Mouse (Mus musculus): ENCODE measurements around the gene Aak1. TPM values are rescaled to one million over a fixed set of nuclear protein-coding genes. Genes with fewer than 3 reads are reported as not detected.
"Not testable (repeated sequence)": the region's sequence is repeated elsewhere in the genome, so short reads cannot be mapped to it uniquely, and the experiment has no call there.

The Aak1 gene
- polyA plus RNA-seq, 1 experiment from 2014 or later = 43.9 TPM

DNA sequence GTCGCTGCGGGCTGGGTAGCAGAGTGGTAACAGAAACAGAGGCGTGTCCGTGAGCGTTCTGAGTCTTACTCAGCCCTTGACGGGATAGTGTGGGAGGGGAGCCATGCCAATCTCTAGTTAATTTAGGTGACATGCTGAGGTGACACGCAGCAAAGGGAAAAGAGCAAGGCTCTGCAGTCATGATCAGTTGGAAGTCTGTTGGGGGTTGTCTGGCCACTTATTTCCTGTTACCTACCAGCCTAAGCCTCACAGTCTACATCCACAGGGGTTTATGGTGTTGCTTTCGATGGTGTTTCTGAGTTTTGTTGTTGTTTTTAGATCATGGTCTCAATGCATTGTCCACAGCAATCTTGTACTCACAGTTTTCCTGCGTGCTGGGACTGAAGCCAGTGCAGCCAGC, 21.0 kb downstream of the Aak1 start:
- ATAC-seq (ENCODE audit: low FRiP score, low TSS enrichment) (no peak), DNase-seq (no peak)
- Histone ChIP-seq H3K36me3 (ENCODE audit: control insufficient read depth, insufficient read depth, low read length) (no peaks in the 10 kb centered on the region), H3K4me3 (replicated peaks; ENCODE audit: low read depth, low read length) (no peak overlapping the region), H3K4me2 (ENCODE audit: low read length) (no peak overlapping the region), H3K9ac (replicated peaks; ENCODE audit: low read length) (no peak overlapping the region), H3K9me3 (ENCODE audit: control insufficient read depth, low read length) (no peaks in the 10 kb centered on the region), H3K4me1 (ENCODE audit: control insufficient read depth, insufficient read depth, low read length) (no peaks in the 10 kb centered on the region), H3K27me3 (ENCODE audit: control insufficient read depth, insufficient read depth, low read length) (no peaks in the 10 kb centered on the region), H3K27ac (replicated peaks; ENCODE audit: low read depth, low read length) (no peak overlapping the region)
- 88% methylated on average over 9 of the region's 9 CpGs for WGBS

DNA sequence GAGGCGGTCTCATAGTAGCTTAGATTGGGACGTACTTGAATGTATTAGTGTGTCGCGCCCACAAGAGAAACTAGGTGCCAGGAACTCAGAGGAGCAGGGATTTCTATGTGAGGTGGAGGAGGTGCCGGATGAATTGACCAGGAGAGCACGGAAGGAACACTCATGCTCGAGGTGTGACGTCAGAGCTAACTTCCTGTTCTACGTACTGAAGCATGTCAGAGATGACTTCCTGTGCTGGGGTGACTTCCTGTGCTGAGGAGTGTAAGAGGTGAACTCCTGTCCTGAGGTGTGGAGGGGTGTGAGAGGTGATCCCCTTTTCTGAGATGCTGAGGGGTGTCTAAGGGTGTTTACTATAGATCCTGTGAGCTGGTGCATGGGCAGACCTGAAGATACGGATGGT, 22.5 kb downstream of the Aak1 start:
- no peak for DNase-seq
- H3K4me2 ChIP-seq (ENCODE audit: low read length) = no peak overlapping the region
- no peaks in the 10 kb centered on the region for H3K4me1 ChIP-seq (ENCODE audit: control insufficient read depth, insufficient read depth, low read length)
- no peak overlapping the region for H3K9ac ChIP-seq (replicated peaks; ENCODE audit: low read length)
- H3K4me3 ChIP-seq (replicated peaks; ENCODE audit: low read depth, low read length) = no peak overlapping the region
- no peaks in the 10 kb centered on the region for H3K27me3 ChIP-seq (ENCODE audit: control insufficient read depth, insufficient read depth, low read length)
- H3K27ac ChIP-seq (replicated peaks; ENCODE audit: low read depth, low read length) = no peak overlapping the region
- ATAC-seq (ENCODE audit: low FRiP score, low TSS enrichment) = no peak
- no peaks in the 10 kb centered on the region for H3K36me3 ChIP-seq (ENCODE audit: control insufficient read depth, insufficient read depth, low read length)
- H3K9me3 ChIP-seq (ENCODE audit: control insufficient read depth, low read length) = no peaks in the 10 kb centered on the region
- 96% methylated on average over 10 of the region's 10 CpGs for WGBS

DNA sequence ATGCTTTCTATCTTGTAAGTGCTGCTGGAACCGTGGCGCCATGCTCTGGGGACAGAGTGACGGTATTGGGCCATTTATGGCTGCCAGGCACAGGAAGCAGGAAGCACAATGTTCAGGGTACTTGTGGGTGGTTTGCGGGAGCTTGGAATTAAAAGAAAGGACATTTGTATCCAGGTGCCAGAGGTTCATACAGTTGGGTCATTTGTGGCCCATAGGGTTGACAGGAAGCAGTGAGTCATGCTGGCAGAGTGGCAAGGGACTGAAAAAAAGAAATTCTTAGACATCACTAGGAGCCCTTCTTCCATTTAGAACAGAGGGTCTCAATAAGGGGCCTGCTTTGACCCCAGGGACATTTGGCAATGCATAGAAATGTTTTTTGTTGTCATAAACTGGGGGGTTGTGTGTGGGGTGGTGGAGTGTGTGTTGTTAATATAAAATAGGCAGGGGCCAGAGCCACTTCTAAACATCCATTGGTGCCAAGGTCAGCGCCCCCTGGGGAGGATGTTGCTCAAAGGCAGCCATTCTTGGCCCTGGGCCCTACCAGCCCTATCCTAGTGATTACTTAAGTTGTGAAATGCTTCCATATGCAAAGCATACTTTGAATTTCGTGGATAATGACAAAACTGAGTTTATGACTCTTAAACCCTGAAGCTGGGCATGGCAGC, 25.5 kb downstream of the Aak1 start:
- no peak overlapping the region for H3K9ac ChIP-seq (replicated peaks; ENCODE audit: low read length)
- no peaks in the 10 kb centered on the region for H3K9me3 ChIP-seq (ENCODE audit: control insufficient read depth, low read length)
- no peaks in the 10 kb centered on the region for H3K36me3 ChIP-seq (ENCODE audit: control insufficient read depth, insufficient read depth, low read length)
- no peak overlapping the region for H3K27ac ChIP-seq (replicated peaks; ENCODE audit: low read depth, low read length)
- 93% methylated on average over 6 of the region's 6 CpGs for WGBS
- DNase-seq = peak; percentile 7
- H3K27me3 ChIP-seq (ENCODE audit: control insufficient read depth, insufficient read depth, low read length) = no peaks in the 10 kb centered on the region
- H3K4me1 ChIP-seq (ENCODE audit: control insufficient read depth, insufficient read depth, low read length) = no peaks in the 10 kb centered on the region
- no peak overlapping the region for H3K4me2 ChIP-seq (ENCODE audit: low read length)
- no peak overlapping the region for H3K4me3 ChIP-seq (replicated peaks; ENCODE audit: low read depth, low read length)
- ATAC-seq (ENCODE audit: low FRiP score, low TSS enrichment) = no peak

DNA sequence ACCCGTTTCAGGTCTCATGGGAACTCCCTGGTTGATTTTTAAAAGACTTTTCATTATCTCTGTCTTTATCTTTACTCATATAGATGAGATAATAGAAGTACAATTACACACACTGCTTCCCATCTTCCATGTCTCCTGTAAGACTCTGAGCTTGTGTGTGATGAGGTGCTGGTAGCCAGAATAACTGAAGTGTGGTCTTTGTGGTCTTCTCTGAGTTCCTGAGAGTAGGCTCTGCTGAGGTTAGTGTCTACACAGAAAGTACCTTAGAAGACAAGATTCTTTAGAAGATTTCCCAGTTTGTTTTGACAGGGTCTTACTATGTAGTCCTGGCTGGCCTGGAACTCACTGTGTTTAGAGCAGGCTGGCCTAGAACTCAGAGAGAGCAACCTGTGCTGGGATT, 27.1 kb downstream of the Aak1 start:
- no peak for ATAC-seq (ENCODE audit: low FRiP score, low TSS enrichment)

DNA sequence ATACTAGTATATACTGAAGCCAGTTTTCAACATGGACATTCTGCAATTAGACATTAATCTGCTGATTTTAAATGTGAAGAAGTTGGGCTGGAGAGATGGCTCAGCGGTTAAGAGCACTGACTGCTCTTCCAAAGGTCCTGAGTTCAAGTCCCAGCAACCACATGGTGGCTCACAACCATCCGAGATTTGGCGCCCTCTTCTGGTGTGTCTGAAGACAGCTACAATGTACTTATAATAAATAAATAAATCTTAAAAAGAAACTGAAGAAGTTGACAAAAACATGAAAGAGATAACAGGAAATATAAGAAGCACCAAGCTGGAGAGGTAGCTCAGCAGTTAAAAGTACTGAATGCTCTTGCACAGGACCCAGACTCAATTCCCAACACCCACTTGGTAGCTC, 29.3 kb downstream of the Aak1 start:
- not testable (repeated sequence) for DNase-seq; H3K4me1 ChIP-seq (ENCODE audit: control insufficient read depth, insufficient read depth, low read length); ATAC-seq (ENCODE audit: low FRiP score, low TSS enrichment); H3K4me3 ChIP-seq (replicated peaks; ENCODE audit: low read depth, low read length); H3K4me2 ChIP-seq (ENCODE audit: low read length); H3K27me3 ChIP-seq (ENCODE audit: control insufficient read depth, insufficient read depth, low read length); H3K36me3 ChIP-seq (ENCODE audit: control insufficient read depth, insufficient read depth, low read length); H3K27ac ChIP-seq (replicated peaks; ENCODE audit: low read depth, low read length); H3K9me3 ChIP-seq (ENCODE audit: control insufficient read depth, low read length); H3K9ac ChIP-seq (replicated peaks; ENCODE audit: low read length)
- 87% methylated on average over 3 of the region's 3 CpGs for WGBS

More for the DNA sequence above, 27.1 kb downstream of the Aak1 start:
- Histone ChIP-seq H3K4me1 (ENCODE audit: control insufficient read depth, insufficient read depth, low read length) (no peaks in the 10 kb centered on the region), H3K4me2 (ENCODE audit: low read length) (no peak overlapping the region), H3K9me3 (ENCODE audit: control insufficient read depth, low read length) (no peaks in the 10 kb centered on the region), H3K27ac (replicated peaks; ENCODE audit: low read depth, low read length) (no peak overlapping the region), H3K36me3 (ENCODE audit: control insufficient read depth, insufficient read depth, low read length) (no peaks in the 10 kb centered on the region), H3K4me3 (replicated peaks; ENCODE audit: low read depth, low read length) (no peak overlapping the region), H3K9ac (replicated peaks; ENCODE audit: low read length) (no peak overlapping the region), H3K27me3 (ENCODE audit: control insufficient read depth, insufficient read depth, low read length) (no peaks in the 10 kb centered on the region)
- 4% methylated on average over 1 of the region's 1 CpGs for WGBS
- DNase-seq = no peak

DNA sequence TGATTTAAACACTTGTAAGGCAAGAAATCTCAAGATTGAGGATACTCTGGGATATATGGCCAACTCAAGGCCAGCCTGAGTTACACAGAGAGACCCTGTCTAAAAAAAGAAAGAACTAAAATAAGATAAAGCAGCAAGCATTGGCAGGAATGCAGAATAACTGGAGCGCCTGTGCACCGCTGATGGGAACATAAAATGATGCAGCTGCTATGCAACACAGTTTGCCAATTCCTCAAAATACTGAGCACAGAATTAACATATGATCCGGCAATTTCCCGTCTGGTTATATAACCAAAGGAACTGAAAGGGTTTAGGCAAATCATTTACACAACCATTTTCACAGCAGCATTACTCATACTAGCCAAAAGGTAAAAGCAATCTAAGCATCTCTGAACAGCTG, 30.0 kb downstream of the Aak1 start:
- Histone ChIP-seq H3K4me3 (replicated peaks; ENCODE audit: low read depth, low read length) (no peak overlapping the region), H3K9ac (replicated peaks; ENCODE audit: low read length) (no peak overlapping the region), H3K9me3 (ENCODE audit: control insufficient read depth, low read length) (no peaks in the 10 kb centered on the region), H3K27ac (replicated peaks; ENCODE audit: low read depth, low read length) (no peak overlapping the region), H3K4me1 (ENCODE audit: control insufficient read depth, insufficient read depth, low read length) (no peaks in the 10 kb centered on the region), H3K36me3 (ENCODE audit: control insufficient read depth, insufficient read depth, low read length) (no peaks in the 10 kb centered on the region), H3K27me3 (ENCODE audit: control insufficient read depth, insufficient read depth, low read length) (no peaks in the 10 kb centered on the region), H3K4me2 (ENCODE audit: low read length) (no peak overlapping the region)
- ATAC-seq (ENCODE audit: low FRiP score, low TSS enrichment) (no peak), DNase-seq (no peak)
- WGBS = 97% methylated on average over 4 of the region's 4 CpGs

DNA sequence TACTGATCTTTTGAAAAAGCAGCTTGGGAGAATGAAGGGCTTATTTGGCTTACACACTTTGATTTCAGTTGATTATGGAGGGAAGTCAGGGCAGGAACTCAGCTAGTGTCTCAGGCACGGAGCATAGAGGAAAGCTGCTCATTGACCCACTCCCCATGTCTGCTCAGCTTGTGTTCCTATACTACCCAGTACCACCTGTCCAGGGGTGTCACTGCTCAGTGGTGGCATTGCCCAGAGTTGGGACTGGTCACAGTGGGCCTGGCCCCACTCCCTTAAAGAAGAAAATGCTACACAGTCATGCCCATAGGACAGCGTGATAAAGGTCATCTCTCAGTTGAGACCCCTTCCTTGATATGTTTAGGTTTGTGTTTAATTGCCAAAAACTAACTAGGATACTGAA, 34.9 kb downstream of the Aak1 start:
- H3K9ac ChIP-seq (replicated peaks; ENCODE audit: low read length) = no peak overlapping the region
- no peaks in the 10 kb centered on the region for H3K4me1 ChIP-seq (ENCODE audit: control insufficient read depth, insufficient read depth, low read length)
- H3K9me3 ChIP-seq (ENCODE audit: control insufficient read depth, low read length) = no peaks in the 10 kb centered on the region
- H3K27ac ChIP-seq (replicated peaks; ENCODE audit: low read depth, low read length) = no peak overlapping the region
- no peaks in the 10 kb centered on the region for H3K36me3 ChIP-seq (ENCODE audit: control insufficient read depth, insufficient read depth, low read length)
- no peak for ATAC-seq (ENCODE audit: low FRiP score, low TSS enrichment)
- no peak overlapping the region for H3K4me3 ChIP-seq (replicated peaks; ENCODE audit: low read depth, low read length)
- no peaks in the 10 kb centered on the region for H3K27me3 ChIP-seq (ENCODE audit: control insufficient read depth, insufficient read depth, low read length)
- H3K4me2 ChIP-seq (ENCODE audit: low read length) = no peak overlapping the region
- DNase-seq = no peak
- 93% methylated on average over 2 of the region's 2 CpGs for WGBS

DNA sequence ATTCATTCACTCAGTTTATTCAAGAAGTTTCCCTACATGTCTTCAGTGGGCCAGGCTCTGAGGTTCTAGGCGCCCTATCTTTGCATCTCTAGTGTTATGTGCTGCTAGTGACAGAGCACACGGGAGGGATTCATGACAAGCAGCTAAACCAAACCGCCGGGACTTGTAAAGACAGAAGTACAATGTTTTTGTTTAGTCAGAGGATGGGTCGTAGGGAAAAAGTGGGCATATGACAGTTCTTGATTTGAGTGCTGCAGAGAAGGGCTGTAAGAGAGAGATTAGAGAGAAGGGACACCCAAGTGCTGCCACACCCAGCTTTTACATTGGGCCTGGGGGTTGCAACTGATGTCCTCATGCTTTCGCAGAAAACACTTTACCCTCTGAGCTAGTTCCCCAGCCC, 35.4 kb downstream of the Aak1 start:
- Histone ChIP-seq H3K4me1 (ENCODE audit: control insufficient read depth, insufficient read depth, low read length) (no peaks in the 10 kb centered on the region), H3K9ac (replicated peaks; ENCODE audit: low read length) (no peak overlapping the region), H3K4me2 (ENCODE audit: low read length) (no peak overlapping the region), H3K27ac (replicated peaks; ENCODE audit: low read depth, low read length) (no peak overlapping the region), H3K9me3 (ENCODE audit: control insufficient read depth, low read length) (no peaks in the 10 kb centered on the region), H3K4me3 (replicated peaks; ENCODE audit: low read depth, low read length) (no peak overlapping the region), H3K36me3 (ENCODE audit: control insufficient read depth, insufficient read depth, low read length) (no peaks in the 10 kb centered on the region), H3K27me3 (ENCODE audit: control insufficient read depth, insufficient read depth, low read length) (no peaks in the 10 kb centered on the region)
- ATAC-seq (ENCODE audit: low FRiP score, low TSS enrichment) = no peak
- 88% methylated on average over 6 of the region's 6 CpGs for WGBS
- no peak for DNase-seq

DNA sequence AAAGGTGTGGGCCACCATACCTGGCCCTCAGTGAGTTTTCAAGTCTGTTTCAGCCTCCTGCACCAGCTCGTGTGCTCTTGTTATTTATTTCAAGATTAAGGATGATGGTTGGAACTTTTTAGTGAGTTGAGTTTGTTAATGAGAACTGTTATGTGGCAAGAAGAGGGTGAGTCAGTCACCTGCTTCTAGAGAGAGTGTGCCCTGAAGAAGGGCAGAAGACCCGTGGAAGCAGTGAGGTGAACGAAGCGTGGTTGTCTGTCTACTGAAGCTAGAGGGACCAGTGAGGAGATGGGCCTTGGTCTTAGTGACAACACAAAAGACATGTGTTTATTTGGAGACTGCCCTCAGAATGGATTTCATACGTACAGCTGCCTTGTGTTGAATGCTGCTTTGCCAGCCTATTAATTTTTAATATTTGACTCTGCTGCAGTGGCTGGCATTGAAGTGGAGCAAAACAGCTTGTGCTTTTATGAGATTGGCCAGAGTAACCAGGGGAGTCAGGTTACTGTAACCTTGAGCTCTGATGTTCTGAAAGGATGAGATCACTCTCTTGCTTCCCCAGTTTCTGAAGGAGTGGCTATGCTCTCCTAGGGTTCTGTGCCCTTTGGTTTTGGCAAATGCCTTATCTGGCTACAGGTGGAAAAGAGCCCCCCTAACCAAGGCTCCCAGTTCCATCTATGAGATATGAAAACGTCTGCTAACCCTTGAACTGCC, 36.7 kb downstream of the Aak1 start:
- no peaks in the 10 kb centered on the region for H3K4me1 ChIP-seq (ENCODE audit: control insufficient read depth, insufficient read depth, low read length)
- WGBS = 75% methylated on average over 6 of the region's 6 CpGs
- H3K9ac ChIP-seq (replicated peaks; ENCODE audit: low read length) = no peak overlapping the region
- no peaks in the 10 kb centered on the region for H3K27me3 ChIP-seq (ENCODE audit: control insufficient read depth, insufficient read depth, low read length)
- no peaks in the 10 kb centered on the region; the same call in 1 of the 2 replicates for H3K36me3 ChIP-seq (ENCODE audit: control insufficient read depth, insufficient read depth, low read length)
- ATAC-seq (ENCODE audit: low FRiP score, low TSS enrichment) = no peak
- H3K4me3 ChIP-seq (replicated peaks; ENCODE audit: low read depth, low read length) = no peak overlapping the region
- no peak for DNase-seq
- no peak overlapping the region for H3K4me2 ChIP-seq (ENCODE audit: low read length)
- H3K27ac ChIP-seq (replicated peaks; ENCODE audit: low read depth, low read length) = no peak overlapping the region
- H3K9me3 ChIP-seq (ENCODE audit: control insufficient read depth, low read length) = no peaks in the 10 kb centered on the region
